Mouse (Mus musculus) natural killer cell, adult 2 months (primary cell): ENCODE measurements around the gene Pdx1.

Source experiments
- DNase-seq, 2 experiments: peaks; one replicate each; pipeline ENCODE4 v3.0.0; 2022; ENCODE audit warnings: low spot score in 2 of 2

The Pdx1 gene

GRCm38 (mm10) chr5:147269926-147270672 lies at the start of gene Pdx1:
TSS of gene Pdx1 (plus strand) at chr5:147269959.
- no peak for DNase-seq

GRCm38 (mm10) chr5:147227354-147228112 lies 42.2 kb upstream of the Pdx1 start:
- peak; percentile 54 to 71 for DNase-seq

GRCm38 (mm10) chr5:147235406-147236309 lies 34.1 kb upstream of the Pdx1 start:
- DNase-seq, result no peak

GRCm38 (mm10) chr5:147243908-147244307 lies 25.9 kb upstream of the Pdx1 start:
- no peak for DNase-seq

GRCm38 (mm10) chr5:147260189-147260588 lies 9.6 kb upstream of the Pdx1 start:
- DNase-seq, result no peak

- no peak for DNase-seq
These were observed 9.0 kb upstream of the Pdx1 start for GRCm38 (mm10) chr5:147260778-147261177.

- no peak for DNase-seq
These were observed 7.7 kb upstream of the Pdx1 start for GRCm38 (mm10) chr5:147261899-147262541.

GRCm38 (mm10) chr5:147263945-147264344 lies 5.8 kb upstream of the Pdx1 start:
- DNase-seq, result no peak

- DNase-seq, result no peak
These were observed 2.3 kb upstream of the Pdx1 start for GRCm38 (mm10) chr5:147267434-147267833.

GRCm38 (mm10) chr5:147268728-147269127 lies 1.0 kb upstream of the Pdx1 start:
- DNase-seq, result no peak

GRCm38 (mm10) chr5:147269371-147269770 lies 388 bp upstream of the Pdx1 start:
- DNase-seq, result no peak

GRCm38 (mm10) chr5:147270673-147271655 lies 1.2 kb downstream of the Pdx1 start:
- DNase-seq, result no peak

- DNase-seq, result no peak
These were observed 2.5 kb downstream of the Pdx1 start for GRCm38 (mm10) chr5:147272046-147272807.

- DNase-seq, result no peak
These were observed 3.1 kb downstream of the Pdx1 start for GRCm38 (mm10) chr5:147272808-147273345.

- no peak for DNase-seq
These were observed 4.7 kb downstream of the Pdx1 start for GRCm38 (mm10) chr5:147274174-147275141.

GRCm38 (mm10) chr5:147275761-147276160 lies 6.0 kb downstream of the Pdx1 start:
- no peak for DNase-seq

- DNase-seq, result no peak
These were observed 7.2 kb downstream of the Pdx1 start for GRCm38 (mm10) chr5:147276701-147277546.
